Mouse (Mus musculus) heart, postnatal 0 days (tissue): Measurements from ENCODE around the gene Cttnbp2nl.

Experiments
- CTCF ChIP-seq: IDR thresholded peaks from 2 replicates; pipeline ENCODE4 v1.5.1; 2016; ENCODE audit warnings: antibody characterized with exemption, control low read depth, low read depth
- EP300 ChIP-seq: IDR thresholded peaks from 2 replicates; pipeline ENCODE4 v1.6.1; 2016; ENCODE audit warnings: antibody characterized with exemption, low read depth

DNA sequence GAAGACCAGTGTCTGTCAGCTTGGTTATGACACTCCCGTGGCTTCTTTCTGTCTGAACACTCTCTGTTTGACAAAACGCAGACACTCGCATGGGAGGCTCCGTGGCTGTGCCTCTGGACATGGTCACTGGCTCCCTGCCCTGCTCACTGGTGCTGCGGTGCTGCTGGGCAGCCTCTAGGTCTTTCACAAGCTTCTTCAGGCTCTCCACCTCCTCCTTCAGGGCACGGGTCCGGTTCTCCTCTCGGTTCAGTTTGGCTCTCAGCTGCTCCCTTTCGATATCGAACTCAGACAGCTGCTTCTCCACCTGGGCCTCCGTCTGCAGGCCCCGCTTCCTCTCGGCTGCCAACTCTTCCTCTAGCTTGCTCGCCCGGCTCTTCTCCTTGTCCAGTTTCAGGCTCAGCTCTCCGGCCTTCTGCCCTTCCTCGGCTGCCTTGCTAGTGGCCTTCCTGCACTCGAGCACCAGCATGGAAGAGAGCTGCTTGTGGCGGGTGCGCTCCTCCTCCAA, 47.3 kb downstream of the Cttnbp2nl start:
- TF ChIP-seq CTCF (no peak), EP300 (no peak)
